Mouse (Mus musculus) layer of hippocampus, adult 18-20 months (tissue): Measurements from ENCODE around the gene Anks6. TPM values are rescaled to one million over a fixed set of nuclear protein-coding genes. Genes with fewer than 3 reads are reported as not detected.

Source experiments
- DNase-seq, 2 experiments: peaks; one replicate each; pipeline ENCODE4 v3.0.0; 2022; ENCODE audit warnings: low spot score in 2 of 2
- total RNA-seq, 2 experiments: library from RNA; stranded (reverse); gene quantifications; 2 replicates each; pipeline ENCODE4 v1.2.3; 2021

Anks6 gene
- total RNA-seq, 2 experiments from 2014 or later: 20.6 to 21.5 TPM

DNA sequence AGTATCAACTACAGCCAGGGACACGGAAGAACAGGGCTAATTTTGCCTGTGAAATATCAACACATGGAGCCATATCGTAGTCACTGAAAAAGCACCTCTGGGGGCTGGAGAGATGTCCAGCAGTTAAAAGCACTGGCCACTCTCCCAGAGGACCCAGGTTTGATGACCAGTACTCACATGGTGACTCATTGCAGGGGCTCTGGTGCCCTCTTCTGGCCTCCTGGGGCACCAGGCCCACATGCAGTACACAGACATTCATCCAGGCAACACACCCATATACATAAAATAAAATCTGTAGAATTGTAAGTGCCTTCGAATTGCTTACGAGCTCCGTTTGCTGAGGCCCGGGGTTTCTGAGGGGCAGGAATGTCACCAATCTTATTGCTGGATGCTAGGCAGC is 10.3 kb downstream of the Anks6 start:
- DNase-seq: no peak

DNA sequence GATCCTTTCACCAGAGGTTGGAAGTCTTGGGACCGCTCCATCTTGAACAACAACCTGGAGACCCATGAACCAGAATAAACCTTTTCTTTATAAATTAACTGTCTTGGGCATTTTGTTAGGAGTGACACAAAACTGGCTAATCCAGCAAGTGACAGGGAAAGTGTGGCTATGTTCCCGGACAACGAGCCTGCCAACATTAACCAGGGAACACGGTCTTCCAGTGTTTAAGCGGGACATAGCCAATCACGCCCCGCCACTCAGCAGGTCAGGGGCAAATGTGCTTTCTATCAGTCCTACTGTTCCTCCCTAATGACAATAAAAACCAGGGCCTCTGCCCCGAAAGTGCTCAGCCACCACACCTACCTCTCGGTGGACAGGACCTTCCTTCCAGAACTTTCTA is 13.4 kb downstream of the Anks6 start:
- no peak for DNase-seq

DNA sequence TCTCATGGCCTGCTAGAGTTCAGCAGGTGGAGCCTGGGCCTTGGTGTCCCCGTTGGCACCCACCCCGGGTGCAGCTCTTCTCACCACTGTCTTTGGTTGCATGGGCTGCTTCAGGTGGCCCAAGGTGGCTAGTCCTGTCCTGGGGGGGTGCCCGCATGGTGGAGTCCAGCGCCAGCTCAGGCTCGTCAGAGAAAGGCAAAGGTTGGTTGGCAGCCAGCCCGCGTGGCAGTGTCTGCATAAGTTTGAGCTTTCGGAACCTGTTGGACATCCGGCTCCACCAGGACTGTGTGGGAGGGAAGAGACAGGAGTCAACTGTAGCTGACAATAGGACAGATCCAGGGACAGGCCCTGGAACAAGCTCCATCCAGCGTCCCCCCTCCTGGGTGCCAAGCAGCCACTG is 17.6 kb downstream of the Anks6 start:
- DNase-seq: no peak

DNA sequence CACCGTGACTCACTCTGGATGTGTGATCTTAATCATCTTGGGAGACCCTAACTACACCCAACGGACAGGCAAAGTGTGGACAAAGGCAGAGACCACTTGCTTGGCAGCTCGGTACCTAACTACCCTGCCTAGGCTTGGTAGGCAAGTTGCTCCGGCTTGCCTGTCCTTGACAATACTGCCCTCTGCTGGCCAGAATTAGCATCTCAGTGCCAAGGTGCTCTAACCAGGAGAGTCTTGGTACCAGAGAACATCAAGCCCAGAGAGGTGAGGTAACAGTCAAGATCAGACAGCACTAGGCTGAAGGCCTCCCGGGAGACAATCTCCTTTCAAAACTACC is 19.9 kb downstream of the Anks6 start:
- DNase-seq: peak; percentile 72 to 89

DNA sequence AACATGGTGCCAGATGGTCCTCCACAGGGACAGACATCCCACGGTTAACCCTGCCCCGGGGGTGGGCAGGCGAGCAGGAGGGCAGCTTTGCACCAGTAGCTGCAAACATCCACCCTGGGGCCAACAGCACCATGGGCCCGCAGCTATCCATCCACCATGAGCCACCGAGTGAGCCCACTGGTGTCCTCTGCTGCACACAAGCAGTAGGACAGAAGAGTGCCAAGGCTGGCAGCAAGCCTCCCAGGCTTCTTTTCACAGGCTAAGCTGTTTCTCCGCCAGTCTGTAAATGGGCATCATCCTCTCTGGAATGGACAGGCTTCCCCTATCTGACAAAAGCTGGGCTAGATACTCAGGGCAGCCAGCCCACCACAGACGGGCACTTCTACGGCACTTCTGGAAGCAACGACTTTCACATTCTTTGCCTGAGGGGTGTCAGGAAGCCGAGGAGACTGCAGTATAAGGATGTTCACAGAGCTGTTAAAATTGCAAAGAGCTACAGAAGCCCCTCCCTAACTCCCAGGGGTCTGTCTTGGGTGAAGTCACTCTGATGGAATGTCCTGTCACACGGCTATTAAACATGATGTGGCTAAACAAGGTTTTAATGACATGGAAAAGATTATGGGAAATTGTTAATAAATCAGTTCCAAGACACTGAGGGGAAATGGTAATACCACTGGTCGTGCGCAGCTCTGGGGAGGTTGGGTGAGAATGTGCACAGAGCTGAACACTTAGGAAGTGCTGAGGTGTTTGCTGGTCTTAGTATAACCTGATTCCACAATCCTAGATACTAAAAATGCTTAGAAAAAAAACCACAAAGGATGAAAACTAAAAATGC is 20.5 kb downstream of the Anks6 start:
- no peak for DNase-seq

DNA sequence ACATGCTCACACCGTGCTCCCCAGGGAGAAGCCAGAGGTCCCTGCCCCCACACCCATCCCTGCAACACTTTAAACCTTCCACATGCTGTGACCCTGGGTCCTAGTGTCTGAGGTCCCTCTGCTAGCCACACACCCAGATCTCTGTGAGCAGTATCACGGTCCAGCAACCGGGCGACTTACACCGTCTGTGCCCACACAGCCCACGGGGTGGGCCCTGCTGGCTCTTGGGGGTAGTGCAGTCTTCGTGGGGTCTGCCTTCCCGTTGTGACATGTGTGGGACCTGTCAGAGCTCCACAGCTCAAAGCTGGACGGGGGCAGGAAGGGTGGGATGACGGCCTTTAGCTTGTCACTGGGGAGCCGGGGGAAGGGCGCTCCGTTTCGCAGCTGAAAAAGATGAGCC is 21.7 kb downstream of the Anks6 start:
- DNase-seq: no peak

DNA sequence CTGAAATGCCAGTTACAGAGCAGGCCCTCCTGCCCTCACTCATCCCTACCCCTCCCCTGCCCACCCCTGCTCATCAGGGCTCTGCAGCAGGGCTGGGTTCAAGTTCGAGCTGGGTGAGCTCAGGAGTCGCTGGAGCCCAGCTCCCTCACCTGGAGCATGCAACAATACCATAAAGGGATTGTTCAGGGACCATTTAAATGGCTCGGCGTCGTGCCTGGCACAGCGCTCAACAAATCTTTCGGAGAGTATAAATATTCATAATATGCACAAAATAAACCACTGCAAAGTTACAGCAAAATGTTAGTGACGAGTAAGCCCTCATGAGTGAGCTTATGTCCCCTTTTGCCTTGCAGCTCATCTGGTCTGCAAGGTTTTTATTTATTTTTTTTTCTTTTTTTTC is 25.1 kb downstream of the Anks6 start:
- DNase-seq: no peak

DNA sequence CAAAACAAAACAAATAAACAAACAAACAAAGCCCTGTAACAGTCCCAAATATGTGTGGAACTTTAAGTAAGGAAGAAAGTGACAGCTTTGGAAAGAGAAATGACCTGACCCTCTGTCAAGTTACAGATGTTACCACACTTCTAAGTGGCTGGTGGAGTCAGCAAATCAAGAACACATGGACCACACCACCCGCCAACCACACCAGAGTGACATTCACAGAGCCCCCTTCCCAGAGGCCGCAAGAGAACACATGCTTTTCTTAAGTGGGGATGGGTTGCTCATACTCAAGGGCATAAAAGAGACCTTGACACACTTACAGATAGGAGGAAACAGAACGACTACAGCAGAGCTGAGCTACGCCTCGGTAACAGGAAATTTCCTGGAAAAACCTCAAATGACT is 28.4 kb downstream of the Anks6 start:
- DNase-seq: no peak

DNA sequence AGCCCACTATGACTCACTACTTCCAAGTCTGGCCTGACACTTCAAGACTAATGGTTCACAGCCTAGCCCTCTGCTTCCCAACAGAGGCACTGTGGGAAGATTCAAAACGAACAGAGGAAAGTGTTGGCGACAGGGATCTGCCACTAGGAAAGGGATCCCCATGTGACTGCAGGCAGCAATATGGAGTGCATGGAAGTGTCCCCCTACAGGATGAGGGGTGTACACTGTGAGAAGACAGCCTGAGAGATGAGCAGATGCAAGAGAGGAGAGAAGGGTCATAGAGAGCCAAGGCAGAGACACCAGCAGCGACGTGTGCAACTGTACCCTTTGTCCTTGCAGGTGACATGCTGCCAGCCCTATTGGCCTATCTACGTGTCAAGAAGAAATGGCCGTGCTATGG is 33.3 kb downstream of the Anks6 start:
- DNase-seq: no peak

DNA sequence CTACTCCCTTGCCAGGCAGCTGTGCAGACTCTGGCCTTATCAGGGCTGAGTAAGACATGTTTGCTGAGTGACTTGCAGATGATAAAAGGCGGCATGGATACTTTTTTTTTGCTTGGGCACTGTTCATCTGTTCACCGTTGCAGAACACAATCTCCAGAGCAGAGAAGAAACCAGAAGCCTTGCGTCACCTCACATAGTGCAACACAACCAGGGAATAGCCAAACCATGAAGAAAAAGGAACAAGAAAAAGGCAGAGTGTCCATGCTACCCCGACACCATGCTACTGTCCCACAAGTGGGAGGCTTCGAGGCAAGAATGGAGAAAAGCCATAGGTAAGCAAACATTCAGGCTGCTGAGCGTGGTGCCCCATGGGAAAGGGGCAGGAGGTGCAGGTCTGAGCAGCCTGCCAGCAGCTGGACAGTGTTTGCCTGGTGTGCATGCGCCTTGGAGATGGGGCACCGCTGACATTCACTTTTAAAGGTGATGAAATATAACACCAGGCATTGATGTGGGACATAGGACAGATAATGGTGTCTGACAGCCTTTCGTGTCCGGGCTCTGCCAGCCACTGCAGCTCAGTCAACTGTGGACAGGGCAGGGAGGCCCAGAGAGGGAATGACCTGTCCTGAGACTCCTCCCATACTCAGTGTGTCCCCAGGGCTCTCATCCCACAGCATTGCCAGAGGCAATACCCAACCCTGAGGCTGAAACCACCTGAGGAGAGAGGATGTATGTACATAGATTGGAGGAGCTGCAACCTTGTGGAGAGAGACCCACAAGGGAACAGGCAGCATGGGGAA is 34.2 kb downstream of the Anks6 start:
- no peak for DNase-seq

DNA sequence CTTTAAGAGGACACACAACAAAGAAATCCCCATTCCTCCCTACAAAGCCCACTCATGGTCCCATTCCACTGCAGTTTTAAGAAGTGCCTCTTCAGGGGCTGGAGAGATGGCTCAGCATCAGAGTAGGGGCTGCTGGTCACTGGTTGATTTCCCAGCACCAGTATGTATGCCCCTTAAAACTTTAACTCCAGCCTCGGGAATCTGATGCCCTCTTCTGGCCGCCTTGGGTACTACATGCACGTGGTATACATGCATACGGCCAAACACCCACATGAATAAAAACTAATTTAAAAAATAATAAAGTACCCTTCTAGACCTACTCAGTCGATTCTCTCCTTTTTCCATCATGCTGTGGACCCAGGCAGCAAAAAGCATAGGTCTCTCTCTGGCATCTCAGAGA is 36.7 kb downstream of the Anks6 start:
- DNase-seq: peak; percentile 36 to 74

DNA sequence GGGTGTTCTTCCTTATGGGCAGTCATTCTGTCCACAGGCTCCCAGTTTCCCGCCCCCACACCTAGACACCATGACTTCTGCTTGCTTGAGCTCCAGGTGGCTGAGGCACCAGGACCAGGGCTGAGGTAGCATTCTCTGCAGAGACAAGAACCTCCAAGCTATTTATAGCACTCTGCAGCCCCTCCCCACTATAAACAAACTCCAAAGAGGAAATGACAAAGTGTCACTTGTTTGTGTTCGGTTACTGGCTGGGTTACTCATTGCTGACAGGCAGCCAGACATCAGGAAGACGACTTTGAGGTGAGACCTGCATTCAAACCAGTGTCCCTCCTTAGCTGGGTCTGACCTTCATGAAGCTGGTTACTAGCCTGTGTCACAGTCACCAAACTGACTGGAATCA is 42.1 kb downstream of the Anks6 start:
- no peak for DNase-seq

DNA sequence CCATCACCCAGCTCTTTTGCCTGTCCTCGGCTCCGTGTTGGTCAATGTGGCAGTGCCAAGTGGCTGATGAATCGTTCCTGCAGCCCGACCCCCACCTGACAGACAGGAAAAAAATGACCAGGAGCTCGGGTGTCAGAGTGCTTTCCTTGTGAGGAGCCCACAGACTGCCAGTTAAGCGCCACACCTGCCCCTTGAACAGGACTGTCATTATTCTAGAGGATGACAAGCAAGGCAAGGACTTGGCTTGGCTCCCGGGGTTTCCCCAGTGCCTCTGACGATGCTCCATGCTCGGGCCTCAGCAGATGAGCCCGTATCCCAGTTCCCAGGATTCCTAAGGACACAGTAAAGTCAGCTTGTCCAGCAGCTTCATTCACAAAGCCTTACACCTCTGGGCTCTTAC is 44.8 kb downstream of the Anks6 start:
- DNase-seq: peak in 1 of 2 experiments; percentile 20

DNA sequence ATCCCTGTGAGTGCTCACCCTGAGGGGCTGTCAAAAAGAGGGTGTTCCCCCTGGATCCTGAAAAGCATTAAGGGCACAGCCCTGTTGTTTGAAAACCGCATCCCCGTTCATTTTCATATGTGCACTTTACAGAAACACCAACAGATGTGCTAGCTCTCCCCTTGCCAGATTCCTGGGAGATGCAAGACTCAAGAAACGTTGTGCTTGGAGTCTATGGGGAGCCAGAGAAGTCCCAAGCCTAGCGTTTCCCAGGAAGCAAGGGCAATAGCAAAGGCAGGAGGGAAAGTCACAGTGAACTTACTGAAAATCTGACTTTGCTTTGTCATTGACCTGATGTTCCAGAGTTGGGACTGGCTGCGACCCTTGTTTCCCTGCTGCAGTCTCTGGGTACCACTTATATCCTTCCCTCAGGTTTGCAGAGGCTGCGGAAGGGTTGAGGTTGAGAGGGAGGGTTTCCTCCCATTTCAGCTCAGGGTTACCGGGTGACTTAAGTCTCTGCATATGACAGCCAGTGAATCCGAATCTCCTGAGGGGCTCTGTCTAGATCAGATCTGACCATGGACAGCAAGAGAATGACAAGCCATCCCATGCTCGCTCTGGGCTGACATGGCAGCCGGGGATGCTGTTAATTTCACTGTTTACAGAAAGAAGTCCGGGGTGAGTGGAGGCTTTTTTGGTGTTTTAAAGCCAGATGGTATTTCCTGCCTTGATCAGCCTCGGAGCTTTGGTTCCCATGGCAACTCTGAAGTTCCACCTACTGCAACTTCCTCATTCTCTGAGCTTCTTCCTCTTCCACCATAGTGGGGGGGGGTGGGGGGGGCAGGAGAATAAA is 46.6 kb downstream of the Anks6 start:
- peak; percentile 52 to 85 for DNase-seq

DNA sequence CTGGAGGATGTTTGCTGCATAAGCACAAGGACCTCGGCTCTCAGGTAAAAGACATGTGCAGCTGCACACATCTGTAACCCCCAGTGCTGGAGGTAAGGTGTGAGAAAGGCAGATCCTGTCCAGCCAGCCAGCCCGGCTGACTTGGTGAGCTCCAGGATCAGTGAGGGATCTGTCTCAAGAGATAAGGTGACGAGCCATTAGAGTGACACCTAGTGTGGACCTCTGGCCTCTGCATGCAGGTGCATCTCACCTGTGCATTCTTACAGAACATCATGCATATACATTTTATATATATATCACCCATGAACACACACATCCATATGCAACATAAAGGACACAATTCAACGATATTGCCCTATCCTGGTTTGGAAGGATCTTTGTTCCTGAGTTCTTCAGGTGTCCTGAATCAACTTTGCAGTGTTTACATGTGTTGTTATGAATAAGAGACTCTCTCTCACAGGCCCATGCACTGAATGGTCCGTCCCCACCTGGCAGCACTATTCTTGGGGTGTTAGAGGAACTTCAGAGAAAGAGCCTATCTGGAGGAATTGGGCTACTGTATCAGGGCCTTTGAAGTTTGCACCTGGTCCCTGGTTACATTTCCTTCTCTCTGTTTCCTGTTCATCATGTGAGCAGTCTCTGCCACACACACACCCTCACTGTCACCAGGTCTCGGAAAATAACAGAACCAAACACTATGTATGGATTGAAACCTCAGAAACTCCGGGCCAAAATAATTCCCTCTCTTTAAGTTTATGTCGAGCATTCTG is 56.4 kb downstream of the Anks6 start:
- no peak for DNase-seq

DNA sequence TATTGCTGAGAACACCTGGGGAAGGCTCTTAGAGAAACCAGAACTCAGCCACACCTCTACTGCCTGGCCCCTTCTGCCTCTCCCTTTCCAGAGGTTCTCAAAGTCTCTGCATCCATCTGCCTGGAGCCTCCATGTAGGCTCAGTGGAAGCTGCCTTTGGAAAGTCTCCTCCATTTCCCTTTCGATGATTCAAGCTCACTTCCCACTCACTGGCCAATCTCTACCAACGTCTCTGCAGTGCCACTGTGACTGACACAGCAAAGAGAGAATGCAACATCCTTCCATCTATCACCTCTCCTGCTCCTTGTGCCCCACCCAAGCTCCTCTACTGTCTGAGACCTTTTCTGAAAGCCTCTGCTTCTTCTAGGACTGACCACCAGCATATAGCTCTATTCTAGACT is 59.3 kb downstream of the Anks6 start:
- no peak for DNase-seq

DNA sequence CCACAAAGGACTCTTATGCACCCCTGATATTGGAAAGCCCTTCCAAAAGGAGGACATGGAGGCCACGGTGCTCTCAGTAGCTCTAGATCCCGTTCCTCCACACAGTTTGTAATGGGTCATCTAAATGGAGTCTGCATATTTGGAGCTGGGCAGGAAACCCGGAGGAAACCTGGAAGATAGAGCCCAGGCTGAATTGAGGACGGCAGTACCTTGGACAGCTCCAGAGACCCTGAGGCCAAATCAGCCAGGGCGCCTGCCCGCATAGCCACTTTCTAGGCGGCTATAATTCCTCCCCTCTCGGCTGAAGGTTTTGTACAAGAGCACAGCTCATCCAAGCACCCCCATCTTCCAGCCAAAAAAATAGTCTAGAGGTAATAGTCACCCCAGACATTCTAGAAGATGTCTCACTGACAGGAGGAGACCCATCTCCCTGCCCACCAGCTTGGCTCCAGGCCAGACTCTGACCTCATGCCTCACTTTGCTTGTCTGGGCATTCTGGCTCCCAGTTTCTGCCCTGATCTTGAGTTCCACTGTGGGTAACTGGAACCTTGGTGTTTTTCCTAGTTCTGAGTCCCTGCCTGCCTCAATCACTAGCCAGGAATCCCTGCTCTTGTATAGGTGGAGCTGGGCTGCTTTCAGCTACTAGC is 64.3 kb downstream of the Anks6 start:
- no peak for DNase-seq

DNA sequence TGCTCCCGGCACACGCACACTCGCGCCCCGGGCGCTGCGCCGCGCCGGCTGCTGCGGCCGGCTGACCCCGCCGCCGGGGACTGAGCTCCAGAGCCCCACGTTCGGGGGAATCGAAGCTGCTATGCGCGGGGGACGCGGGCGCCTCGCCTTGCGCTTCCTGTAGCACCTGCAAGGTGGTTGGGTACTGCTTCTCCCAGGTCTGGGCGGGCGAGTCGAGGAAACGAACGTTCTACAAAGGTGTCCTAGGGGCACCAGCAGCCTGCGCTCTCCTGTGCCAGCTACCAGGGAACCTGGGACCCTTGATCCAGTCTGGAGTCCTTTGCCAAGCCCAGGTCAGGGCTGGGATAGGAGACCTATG is 65.3 kb downstream of the Anks6 start:
- peak in 1 of 2 experiments; percentile 42 for DNase-seq

DNA sequence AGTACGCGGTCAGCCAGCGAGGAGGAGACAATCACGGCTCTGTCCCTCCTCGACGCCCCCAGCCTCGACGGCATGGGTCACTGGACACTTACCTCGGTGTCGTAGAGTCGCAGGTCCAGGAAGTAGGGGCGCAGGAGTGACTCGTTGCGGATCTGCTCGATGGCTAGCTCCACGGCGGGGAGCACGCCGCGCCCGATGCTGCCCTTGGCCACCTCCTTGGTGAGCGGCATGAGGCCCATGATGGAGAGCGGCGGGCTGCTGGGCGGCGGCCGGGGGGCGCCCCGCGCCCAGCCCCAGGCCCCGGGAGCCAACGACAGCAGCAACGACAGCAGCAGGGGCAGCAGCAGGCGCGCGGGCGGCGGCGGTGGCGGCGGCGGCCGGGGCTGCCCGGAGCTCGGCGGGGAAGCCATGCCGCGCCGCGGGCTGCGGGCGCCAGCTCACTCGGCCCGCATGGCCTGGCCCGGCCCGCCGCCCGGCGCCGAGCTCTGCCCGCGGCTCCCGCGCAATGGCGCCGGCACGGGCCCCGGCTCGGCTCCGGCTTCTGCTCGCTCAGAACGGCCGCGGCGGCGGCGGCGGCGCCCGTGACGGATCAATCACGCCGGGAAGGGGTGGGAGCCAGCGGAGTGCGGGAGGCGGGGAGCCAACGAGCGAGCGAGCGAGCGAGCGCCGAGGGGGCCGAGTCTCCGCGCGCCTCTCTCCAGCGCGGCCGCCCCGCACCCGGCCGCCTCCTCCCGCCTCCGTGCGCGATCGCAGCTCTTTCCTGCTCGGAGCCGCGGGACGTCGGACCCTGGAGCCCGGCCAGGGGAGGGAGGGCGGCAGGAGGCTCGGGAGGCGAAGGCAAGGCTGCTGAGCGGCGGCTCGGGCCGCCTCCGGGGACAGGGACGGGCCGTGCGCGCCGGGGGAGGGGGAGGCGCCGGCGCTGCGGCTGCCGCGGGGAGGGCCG is 65.9 kb downstream of the Anks6 start, which contains the start of gene Gabbr2:
Gabbr2 (minus strand) TSS at position 858 of the 943 bp plus-strand sequence.
- DNase-seq: peak; percentile 74 to 78
